11 mouse cellular contexts compared by ENCODE assay signal in genomic region chr3:69505090-69505489, GRCm38 (mm10).
"Had no signal": no experiment of that assay in that cellular context is flagged by ENCODE, and none has a peak within 500 bp of the region (broad histone marks: within the 10 kb centered on the region; RNA-seq: fewer than 3 reads in every experiment).

No protein-coding gene starts in this region.

- ATAC-seq: liver, embryonic 12.5 days; midbrain, embryonic 16.5 days had no signal

- DNase-seq: kidney, adult 11 months; kidney, adult 9 months; kidney, postnatal 36 days; layer of hippocampus, adult 9-11 months; lung, embryonic 14.5 days; lung, postnatal 10 days; lung, postnatal 4 days; right cerebral cortex, postnatal 14 days; thymus, postnatal 4 days had no signal
